Mouse (Mus musculus): ENCODE measurements around the gene Kif26b.

Gene Kif26b

GRCm38 (mm10) chr1:178716411-178716810, 187.5 kb downstream of the Kif26b start:
- no peak for DNase-seq (ENCODE audit: low spot score in 2 of 2)

GRCm38 (mm10) chr1:178720821-178721220, 191.9 kb downstream of the Kif26b start:
- DNase-seq (ENCODE audit: low spot score in 2 of 2) = no peak

GRCm38 (mm10) chr1:178722793-178723192, 193.9 kb downstream of the Kif26b start:
- no peak for DNase-seq (ENCODE audit: low spot score in 2 of 2)

GRCm38 (mm10) chr1:178725536-178725935, 196.6 kb downstream of the Kif26b start:
- DNase-seq (ENCODE audit: low spot score in 2 of 2) = no peak

DNA sequence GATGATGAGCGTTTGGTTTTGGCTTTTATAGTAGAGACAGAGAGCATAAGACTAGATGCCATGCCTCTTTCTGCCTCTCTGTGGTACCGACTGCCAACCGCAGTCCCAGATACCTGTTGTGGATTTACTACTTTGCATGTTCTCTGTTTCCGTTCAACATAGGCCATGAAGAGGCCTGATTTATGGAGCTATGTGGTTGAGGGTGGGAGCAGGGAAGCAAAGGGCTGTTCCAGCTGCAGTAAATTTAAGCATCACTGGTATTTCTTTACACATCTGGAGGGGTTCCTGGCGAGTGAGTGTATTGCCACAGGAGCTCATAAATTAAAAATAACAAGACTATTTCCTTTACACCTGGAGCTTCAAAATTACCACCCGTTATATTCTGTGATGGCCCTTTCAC, 199.3 kb downstream of the Kif26b start:
- DNase-seq (ENCODE audit: low spot score in 2 of 2) = no peak

GRCm38 (mm10) chr1:178730271-178730670, 201.3 kb downstream of the Kif26b start:
- DNase-seq (ENCODE audit: low spot score in 2 of 2) = no peak

DNA sequence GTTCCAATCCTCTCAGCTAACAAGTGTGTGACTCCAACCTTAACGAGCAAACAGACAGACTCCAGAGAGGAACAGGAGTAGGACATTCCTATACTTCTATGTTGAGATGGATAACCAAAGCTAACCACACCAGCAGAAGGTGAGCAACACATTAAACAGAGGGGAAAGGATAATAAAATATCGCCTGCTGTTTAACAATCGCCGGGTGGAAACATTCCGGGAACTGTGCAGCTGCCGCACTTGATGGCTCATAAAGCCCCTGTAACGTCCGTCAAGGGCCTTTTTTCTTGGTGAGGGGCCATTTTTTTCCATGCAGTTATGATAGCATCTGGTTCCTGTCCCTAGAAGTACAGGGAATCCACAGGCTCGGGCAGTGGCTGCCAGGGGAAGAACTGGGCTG, 204.1 kb downstream of the Kif26b start:
- DNase-seq (ENCODE audit: low spot score in 2 of 2) = no peak

DNA sequence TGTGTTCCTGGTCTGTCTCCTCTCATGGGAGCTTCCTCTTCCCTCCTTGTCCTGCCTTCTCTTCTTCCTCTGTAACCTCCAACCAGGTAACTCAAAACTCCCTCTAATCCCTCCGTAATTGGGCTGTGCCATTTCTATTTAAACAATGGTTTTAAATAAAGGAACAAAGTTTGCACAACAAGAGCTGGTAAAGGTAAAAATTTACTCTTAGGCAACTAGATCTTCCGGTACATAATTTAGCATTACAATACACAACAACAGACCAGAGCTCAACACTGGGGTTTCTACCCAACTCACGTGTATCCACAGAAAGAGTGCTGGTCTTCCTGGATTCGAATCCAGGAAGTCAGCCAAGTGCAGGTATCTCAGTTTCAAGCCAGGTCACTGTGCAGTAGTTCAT, 205.7 kb downstream of the Kif26b start:
- no peak for DNase-seq (ENCODE audit: low spot score in 2 of 2)

- DNase-seq (ENCODE audit: low spot score in 2 of 2) = no peak
Observed at GRCm38 (mm10) chr1:178736931-178737330, 208.0 kb downstream of the Kif26b start.

DNA sequence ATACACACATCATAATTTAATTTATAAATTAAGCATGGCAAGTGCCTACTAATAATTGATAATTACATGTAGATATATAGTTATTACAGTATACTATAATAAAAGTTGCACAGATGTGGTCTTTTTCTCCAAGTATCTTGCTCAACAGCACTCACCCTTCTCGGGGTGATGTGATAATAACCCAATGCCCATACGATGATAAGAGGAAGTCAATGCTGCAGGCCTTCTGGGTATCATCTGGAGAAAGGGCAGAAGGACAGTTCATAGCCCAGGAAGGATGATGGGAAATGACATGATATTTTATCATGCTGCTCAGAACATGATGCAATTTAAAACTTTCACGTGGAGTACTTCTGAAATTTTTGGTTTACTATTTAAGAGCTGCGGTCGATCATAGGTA, 214.9 kb downstream of the Kif26b start:
- no peak for DNase-seq (ENCODE audit: low spot score in 2 of 2)

GRCm38 (mm10) chr1:178744526-178744925, 215.6 kb downstream of the Kif26b start:
- DNase-seq (ENCODE audit: low spot score in 2 of 2) = no peak

DNA sequence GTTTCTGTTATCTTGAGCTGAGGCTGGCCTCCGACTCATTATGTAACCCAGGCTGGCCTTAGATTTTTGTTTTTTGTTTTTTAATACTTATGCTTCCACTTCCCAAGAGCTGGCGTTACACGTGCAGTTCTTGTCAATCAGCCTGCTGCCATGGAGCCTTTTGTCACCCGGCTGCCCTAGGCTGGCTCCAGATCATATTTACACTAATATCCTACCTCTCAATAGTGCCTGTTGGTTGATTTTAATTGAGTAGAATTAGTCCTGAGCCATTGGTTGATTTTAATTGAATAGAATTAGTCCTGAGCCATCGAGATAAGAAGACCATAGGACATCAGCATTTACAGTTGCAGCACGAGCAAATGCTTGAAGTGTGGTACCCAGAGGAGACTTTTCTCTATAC, 216.0 kb downstream of the Kif26b start:
- no peak for DNase-seq (ENCODE audit: low spot score in 2 of 2)

DNA sequence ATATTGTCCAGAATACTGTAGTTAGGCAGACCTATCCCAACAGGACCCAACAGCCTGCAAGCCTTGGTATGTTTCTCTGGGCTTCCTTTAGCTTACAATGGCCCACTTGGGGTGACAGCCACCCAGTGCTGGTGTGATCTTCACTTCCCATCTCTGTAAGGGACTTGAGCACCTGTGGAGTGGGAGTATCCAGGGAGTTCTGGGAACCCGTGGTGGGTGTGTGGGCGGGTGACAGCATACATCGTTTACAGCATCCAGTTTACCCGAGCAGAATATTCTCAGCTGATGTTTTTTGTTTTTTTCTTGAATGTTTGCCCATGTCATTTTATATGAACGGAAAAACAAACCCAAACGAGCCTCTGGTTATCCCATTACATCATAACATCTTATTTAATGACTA, 216.5 kb downstream of the Kif26b start:
- peak in 1 of 2 experiments; percentile 25 for DNase-seq (ENCODE audit: low spot score in 2 of 2)

- no peak for DNase-seq (ENCODE audit: low spot score in 2 of 2)
Observed at GRCm38 (mm10) chr1:178747279-178748221, 218.6 kb downstream of the Kif26b start.

DNA sequence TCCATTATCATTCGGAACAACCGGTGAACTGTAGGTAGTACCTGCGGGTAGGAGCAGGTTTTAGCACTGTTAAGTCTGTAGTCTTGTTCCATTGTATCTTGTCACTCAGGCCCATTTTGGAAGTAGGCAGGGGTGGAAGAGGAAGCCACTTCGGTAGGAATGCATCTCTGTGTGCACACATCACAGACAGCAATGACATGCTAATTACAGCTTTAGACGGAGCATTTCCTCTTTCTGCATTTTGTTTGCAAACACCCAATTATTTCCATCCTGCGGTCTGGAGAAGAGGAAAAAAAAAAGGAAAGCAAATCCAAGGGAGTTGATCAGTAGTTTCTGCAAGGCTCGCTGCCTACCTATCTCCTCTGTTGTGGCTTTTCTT, 219.3 kb downstream of the Kif26b start:
- no peak for DNase-seq (ENCODE audit: low spot score in 2 of 2)

- DNase-seq (ENCODE audit: low spot score in 2 of 2) = no peak
Observed at GRCm38 (mm10) chr1:178748617-178749016, 219.7 kb downstream of the Kif26b start.

DNA sequence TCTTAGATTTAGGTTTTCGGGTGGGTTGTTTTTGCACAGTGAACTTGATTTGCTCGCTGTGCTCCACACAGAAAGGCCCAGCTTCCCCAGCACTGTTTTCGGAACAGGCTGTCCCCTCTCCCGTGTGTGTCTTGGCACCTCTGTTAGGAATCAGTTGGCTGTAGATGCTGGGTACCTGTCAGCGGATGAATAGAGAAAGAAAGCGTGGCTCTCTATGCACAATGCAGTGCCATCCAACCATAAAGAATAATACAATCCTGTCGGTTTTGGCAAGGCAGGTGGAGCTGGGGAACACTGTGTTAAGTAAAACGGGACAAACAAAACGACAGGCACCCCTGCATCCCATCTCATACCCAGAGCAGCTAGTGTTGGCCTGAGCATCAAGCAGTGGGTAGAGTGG, 220.9 kb downstream of the Kif26b start:
- DNase-seq (ENCODE audit: low spot score in 2 of 2) = no peak

DNA sequence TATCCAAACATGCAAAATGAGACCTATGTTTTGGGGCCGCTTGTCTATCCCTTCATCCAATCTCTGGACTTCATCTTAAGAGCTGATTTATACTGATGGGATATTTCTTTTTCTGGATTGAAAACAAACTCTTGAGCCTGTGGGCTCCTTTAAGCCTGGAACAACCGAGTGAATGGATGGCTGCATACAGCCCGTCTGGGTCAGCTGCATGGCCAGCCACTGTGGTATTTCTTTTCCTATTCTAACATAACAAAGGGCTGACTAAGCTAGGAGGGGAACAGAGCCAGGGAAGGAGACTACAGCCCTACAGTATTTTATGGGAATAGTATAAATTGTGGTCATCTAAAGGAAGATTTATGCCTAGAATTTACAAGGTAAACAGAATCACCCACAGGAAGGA, 229.5 kb downstream of the Kif26b start:
- no peak for DNase-seq (ENCODE audit: low spot score in 2 of 2)

DNA sequence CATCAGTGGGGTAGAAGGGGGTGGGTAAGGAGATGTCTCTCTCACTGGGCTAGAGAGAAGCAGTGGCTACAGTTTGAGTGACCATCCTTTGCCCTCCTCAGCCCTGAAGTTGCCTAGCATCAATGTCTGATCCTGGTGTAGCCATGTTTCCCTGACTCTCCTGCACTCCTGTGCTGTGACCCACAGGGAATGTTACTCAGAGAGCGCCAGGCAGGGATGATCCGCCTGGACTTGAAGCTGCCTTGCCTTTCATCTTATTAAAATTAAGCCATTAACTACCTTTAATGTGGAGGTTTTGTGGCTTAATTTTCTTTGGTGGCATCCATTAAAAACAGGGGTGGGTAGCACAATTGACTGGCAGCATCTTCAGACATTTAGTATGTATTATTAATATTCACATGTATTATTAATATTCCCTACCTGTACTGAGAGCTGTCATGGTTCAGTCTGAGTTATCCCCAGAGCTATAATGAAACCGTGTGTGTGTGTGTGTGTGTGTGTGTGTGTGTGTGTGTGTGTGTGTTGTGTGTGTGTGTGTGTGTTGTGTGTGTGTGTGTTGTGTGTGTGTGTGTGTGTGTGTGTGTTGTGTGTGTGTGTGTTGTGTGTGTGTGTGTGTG, 233.3 kb downstream of the Kif26b start:
- DNase-seq (ENCODE audit: low spot score in 2 of 2) = no peak

GRCm38 (mm10) chr1:178764914-178765313, 236.0 kb downstream of the Kif26b start:
- DNase-seq (ENCODE audit: low spot score in 2 of 2) = no peak

DNA sequence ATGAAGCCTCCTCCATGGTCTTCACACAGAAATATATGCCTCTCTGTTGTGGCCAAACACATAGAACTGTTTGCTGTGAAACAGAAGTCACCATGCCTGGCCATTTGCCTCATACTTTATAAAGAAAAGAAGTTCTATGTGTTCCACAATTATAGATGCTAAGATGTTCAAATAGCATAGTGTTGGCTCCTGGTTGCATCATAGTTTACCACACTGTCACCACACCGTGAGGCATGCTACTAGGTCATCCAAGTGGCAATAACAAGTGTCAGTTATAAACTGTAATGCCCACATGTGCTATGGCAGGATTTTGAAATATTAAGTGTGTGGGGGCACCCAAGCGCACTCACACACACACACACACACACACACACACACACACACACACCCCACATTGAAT, 236.7 kb downstream of the Kif26b start:
- no peak for DNase-seq (ENCODE audit: low spot score in 2 of 2)

GRCm38 (mm10) chr1:178768976-178769375, 240.1 kb downstream of the Kif26b start:
- no peak for DNase-seq (ENCODE audit: low spot score in 2 of 2)

DNA sequence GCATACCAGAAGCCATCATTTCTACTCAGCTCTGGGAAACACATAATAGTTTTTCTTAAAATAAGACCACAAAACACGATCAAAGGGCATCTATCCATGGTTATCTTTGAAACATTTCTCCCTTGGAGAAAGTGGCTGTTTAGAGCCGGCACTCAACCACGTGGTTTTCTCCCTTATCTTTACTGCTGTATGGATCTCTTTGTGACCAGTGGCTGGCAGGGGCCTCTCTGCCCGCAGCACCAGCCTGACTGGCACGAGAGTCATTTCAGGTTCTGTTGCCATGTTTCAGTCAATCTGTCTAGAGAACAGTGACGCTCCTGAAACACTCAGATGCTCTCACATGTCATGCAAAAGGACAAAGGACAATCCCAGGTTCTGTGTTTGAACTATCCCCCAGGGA, 241.1 kb downstream of the Kif26b start:
- DNase-seq (ENCODE audit: low spot score in 2 of 2) = no peak

Measured in frontal cortex, postnatal 10 days (tissue).